Mouse (Mus musculus) testis, adult 2 months (tissue): ENCODE measurements at regions not wholly inside any gene's neighbourhood (a gene's known extent, or its start where the extent isn't known, plus 50 kb on each side); places are given as distances from the start of the nearest gene placed in this dataset.

Source experiments
- H3K27ac ChIP-seq: fragments of 200-500 bp; 2 replicates; pipeline ENCODE4 v1.5.1; 2012; ENCODE audit warnings: low read depth, low read length; ENCODE audit not compliant: control insufficient read depth, insufficient read depth
- H3K27me3 ChIP-seq: fragments of 200-500 bp; 2 replicates; pipeline ENCODE4 v1.6.1; 2012; ENCODE audit warnings: mild to moderate bottlenecking, low read length, moderate library complexity; ENCODE audit not compliant: control insufficient read depth, insufficient read depth
- H3K36me3 ChIP-seq: fragments of 200-500 bp; 2 replicates; pipeline ENCODE4 v1.6.1; 2012; ENCODE audit warnings: mild to moderate bottlenecking, low read length; ENCODE audit not compliant: control insufficient read depth, insufficient read depth
- H3K4me1 ChIP-seq: fragments of 200-500 bp; 2 replicates; pipeline ENCODE4 v1.6.1; 2012; ENCODE audit warnings: low read length; ENCODE audit not compliant: control insufficient read depth, insufficient read depth
- H3K4me3 ChIP-seq: fragments of 200-500 bp; 2 replicates; pipeline ENCODE4 v1.5.1; 2012; ENCODE audit warnings: low read depth, mild to moderate bottlenecking, low read length, moderate library complexity, mixed read lengths; ENCODE audit not compliant: control insufficient read depth
- CTCF ChIP-seq: fragments of 200-500 bp; IDR thresholded peaks from 2 replicates; pipeline ENCODE4 v1.5.1; 2012; ENCODE audit warnings: low read depth, mild to moderate bottlenecking, inconsistent platforms, low read length, moderate library complexity; ENCODE audit not compliant: control insufficient read depth, insufficient read depth, insufficient replicate concordance
- POLR2A ChIP-seq: fragments of 200-500 bp; IDR thresholded peaks from 2 replicates; pipeline ENCODE4 v1.6.1; 2012; ENCODE audit warnings: low read depth, mild to moderate bottlenecking, inconsistent platforms, low read length, moderate library complexity; ENCODE audit not compliant: control insufficient read depth

GRCm38 (mm10) chr14:61995253-61995652 lies 297.1 kb upstream of the Rnaseh2b start:
- Histone ChIP-seq H3K36me3 (no peaks in the 10 kb centered on the region), H3K4me1 (no peaks in the 10 kb centered on the region), H3K4me3 (no peak overlapping the region), H3K27me3 (no peaks in the 10 kb centered on the region), H3K27ac (no peak overlapping the region)
- TF ChIP-seq CTCF (no peak), POLR2A (no peak)

GRCm38 (mm10) chr14:61997736-61998135 lies 294.7 kb upstream of the Rnaseh2b start:
- TF ChIP-seq CTCF (no peak), POLR2A (no peak)
- no peak overlapping the region for H3K4me3 ChIP-seq
- H3K4me1 ChIP-seq, result no peaks in the 10 kb centered on the region
- no peak overlapping the region for H3K27ac ChIP-seq
- H3K36me3 ChIP-seq, result no peaks in the 10 kb centered on the region
- no peaks in the 10 kb centered on the region for H3K27me3 ChIP-seq

- H3K27me3 ChIP-seq, result no peaks in the 10 kb centered on the region
- H3K4me1 ChIP-seq, result no peaks in the 10 kb centered on the region
- no peaks in the 10 kb centered on the region for H3K36me3 ChIP-seq
- TF ChIP-seq POLR2A, result no peak
- no peak for TF ChIP-seq CTCF
- H3K27ac ChIP-seq, result no peak overlapping the region
- no peak overlapping the region for H3K4me3 ChIP-seq
Observed at GRCm38 (mm10) chr14:61998259-61998658, 294.1 kb upstream of the Rnaseh2b start.

- Histone ChIP-seq H3K27ac (no peak overlapping the region), H3K4me1 (no peaks in the 10 kb centered on the region), H3K4me3 (no peak overlapping the region), H3K27me3 (no peaks in the 10 kb centered on the region), H3K36me3 (no peaks in the 10 kb centered on the region)
- no peak for TF ChIP-seq CTCF
- no peak for TF ChIP-seq POLR2A
Observed at GRCm38 (mm10) chr14:62001481-62001949, 290.9 kb upstream of the Rnaseh2b start.

GRCm38 (mm10) chr14:62002131-62002530 lies 290.3 kb upstream of the Rnaseh2b start:
- no peak overlapping the region for H3K27ac ChIP-seq
- TF ChIP-seq POLR2A (no peak), CTCF (no peak)
- H3K27me3 ChIP-seq, result no peaks in the 10 kb centered on the region
- no peaks in the 10 kb centered on the region for H3K4me1 ChIP-seq
- no peak overlapping the region for H3K4me3 ChIP-seq
- no peaks in the 10 kb centered on the region for H3K36me3 ChIP-seq

- H3K4me3 ChIP-seq, result no peak overlapping the region
- no peaks in the 10 kb centered on the region for H3K36me3 ChIP-seq
- no peak overlapping the region for H3K27ac ChIP-seq
- H3K27me3 ChIP-seq, result no peaks in the 10 kb centered on the region
- H3K4me1 ChIP-seq, result no peaks in the 10 kb centered on the region
- TF ChIP-seq CTCF (no peak), POLR2A (no peak)
Observed at GRCm38 (mm10) chr14:62003013-62003781, 289.2 kb upstream of the Rnaseh2b start.

- H3K4me1 ChIP-seq, result no peaks in the 10 kb centered on the region
- no peaks in the 10 kb centered on the region for H3K36me3 ChIP-seq
- H3K4me3 ChIP-seq, result no peak overlapping the region
- H3K27ac ChIP-seq, result no peak overlapping the region
- no peak for TF ChIP-seq POLR2A
- no peak for TF ChIP-seq CTCF
- H3K27me3 ChIP-seq, result no peaks in the 10 kb centered on the region
Observed at GRCm38 (mm10) chr14:62003797-62004196, 288.6 kb upstream of the Rnaseh2b start.
